Mouse (Mus musculus): ENCODE data around the gene Plxna2. TPM values are rescaled to one million over a fixed set of nuclear protein-coding genes. Genes with fewer than 3 reads are reported as not detected.

Gene Plxna2
- total RNA-seq, 2 experiments from 2014 or later: 15.8 to 20.0 TPM

- no peak for DNase-seq
Measured at GRCm38 (mm10) chr1:194773899-194774298, 155.9 kb downstream of the Plxna2 start.

DNA sequence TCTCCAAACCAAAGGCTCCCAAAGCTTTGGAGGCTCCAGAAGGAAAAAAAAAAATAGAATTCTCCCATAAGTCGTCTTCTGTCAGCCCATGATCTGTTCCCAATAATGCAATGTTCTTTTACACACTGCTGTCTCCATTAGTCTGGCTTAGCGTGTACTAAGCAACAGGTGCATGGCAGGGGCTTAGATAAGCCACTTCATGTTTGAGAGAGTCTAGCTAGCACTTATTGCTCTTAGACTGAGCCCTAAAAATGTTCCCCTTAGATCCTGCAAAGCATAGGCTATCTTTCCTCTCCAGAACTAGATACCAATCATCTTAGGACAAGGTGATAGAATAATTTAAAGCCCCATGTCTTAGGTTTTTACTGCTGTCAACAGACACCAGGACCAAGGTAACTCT is 156.3 kb downstream of the Plxna2 start:
- no peak for DNase-seq

GRCm38 (mm10) chr1:194774754-194775153 is 156.7 kb downstream of the Plxna2 start:
- DNase-seq: no peak

- DNase-seq: no peak
Measured at GRCm38 (mm10) chr1:194775656-194776374, 157.8 kb downstream of the Plxna2 start.

- no peak for DNase-seq
Measured at GRCm38 (mm10) chr1:194776510-194777244, 158.7 kb downstream of the Plxna2 start.

DNA sequence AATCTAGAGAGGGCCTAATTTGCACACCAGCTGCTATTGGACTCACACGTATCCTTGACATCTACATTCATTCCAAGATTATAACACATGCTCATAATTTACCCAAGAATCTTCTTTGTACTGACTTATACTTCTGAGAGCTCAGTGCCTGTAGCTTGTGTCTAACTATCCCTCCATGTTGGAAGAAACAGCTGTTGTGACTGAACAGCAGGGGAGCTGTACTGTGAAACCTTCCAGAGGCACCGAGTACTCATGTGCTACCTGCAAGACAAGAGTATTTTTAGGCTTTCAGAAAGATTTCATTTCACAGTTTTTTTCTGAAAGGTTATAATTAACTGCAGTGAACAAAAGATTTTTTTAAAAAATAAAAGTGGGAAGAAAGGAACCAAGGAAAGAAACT is 159.6 kb downstream of the Plxna2 start:
- DNase-seq: no peak

GRCm38 (mm10) chr1:194780392-194780791 is 162.4 kb downstream of the Plxna2 start:
- DNase-seq: no peak

- DNase-seq: no peak
Measured at GRCm38 (mm10) chr1:194780794-194781390, 162.9 kb downstream of the Plxna2 start.

DNA sequence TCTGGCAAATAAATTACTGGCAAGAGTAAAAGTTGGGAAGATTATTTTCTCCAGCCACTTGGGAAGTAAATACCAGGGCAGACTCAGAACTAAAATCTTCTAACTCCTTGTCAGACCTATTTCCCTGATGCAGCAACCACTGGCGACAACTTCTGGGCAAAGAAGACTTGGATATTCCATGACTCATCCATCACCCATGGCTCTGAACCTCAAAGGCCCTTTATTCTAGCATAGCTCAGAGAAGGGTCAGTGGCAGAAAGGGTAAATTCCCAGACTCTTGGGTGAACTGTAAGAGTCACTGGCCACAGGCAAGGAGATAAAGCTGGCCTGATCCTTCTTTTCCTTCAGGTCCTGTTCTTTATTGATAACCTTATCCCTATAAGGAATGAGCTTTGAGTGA is 163.5 kb downstream of the Plxna2 start:
- no peak for DNase-seq

- no peak for DNase-seq
Measured at GRCm38 (mm10) chr1:194782325-194782724, 164.3 kb downstream of the Plxna2 start.

DNA sequence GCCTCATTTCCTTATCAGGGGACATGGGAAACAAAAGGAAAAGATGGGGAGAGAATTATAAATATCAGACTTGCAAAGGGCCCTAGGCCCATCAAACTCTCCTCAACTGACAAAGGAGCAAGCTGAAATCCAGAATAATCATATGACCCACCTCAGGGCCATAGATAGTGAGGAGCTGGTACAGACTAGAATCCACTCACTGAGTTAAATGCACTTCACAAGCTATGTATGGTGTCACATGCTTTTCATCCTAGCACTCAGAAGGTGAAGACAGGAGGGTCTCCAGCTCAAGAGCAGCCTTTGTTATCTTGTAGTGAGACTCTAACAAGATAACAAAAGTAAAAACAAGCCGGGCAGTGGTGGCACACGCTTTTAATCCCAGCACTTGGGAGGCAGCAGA is 169.6 kb downstream of the Plxna2 start:
- no peak for DNase-seq

GRCm38 (mm10) chr1:194793226-194793924 is 175.4 kb downstream of the Plxna2 start:
- DNase-seq: no peak

DNA sequence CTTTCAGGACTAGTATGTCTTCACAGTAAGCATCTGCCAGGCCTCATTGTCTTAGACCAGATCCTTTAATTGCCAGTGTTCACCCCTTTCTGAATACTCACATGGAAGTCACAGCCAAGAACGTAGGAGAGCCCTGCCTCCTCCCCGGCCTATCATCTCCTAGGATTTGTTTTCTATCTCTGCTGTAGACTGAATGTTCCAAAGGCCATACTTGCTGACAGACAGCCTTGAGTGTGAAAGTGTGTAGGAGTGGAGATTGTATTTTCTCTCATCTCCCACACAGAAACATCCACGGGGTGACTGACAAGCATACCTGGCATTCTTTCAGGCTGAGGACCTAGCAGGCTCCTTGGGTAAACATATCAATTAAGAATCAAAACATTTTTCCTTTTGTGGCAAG is 177.3 kb downstream of the Plxna2 start:
- no peak for DNase-seq

DNA sequence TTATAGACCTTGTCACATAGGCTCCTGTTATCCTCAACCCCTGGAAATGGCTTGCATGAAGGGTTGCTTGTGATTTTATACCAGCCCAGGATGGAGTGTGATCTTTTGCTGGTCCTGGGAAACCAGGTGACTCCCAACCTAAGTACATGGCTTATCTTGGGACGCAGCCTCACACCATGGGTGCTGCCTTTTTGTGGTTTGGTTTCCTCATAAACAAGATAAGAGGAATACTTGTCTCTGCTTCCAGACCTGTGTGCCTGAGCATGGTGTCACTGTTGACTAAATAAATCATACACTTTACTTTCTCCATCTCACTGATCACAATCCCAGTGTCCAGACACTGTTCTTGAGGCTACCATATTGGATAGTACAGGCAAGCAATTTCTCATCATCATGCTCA is 179.8 kb downstream of the Plxna2 start:
- no peak for DNase-seq

- no peak for DNase-seq
Measured at GRCm38 (mm10) chr1:194798511-194798910, 180.5 kb downstream of the Plxna2 start.

GRCm38 (mm10) chr1:194808261-194808660 is 190.2 kb downstream of the Plxna2 start:
- peak; percentile 16 for DNase-seq

DNA sequence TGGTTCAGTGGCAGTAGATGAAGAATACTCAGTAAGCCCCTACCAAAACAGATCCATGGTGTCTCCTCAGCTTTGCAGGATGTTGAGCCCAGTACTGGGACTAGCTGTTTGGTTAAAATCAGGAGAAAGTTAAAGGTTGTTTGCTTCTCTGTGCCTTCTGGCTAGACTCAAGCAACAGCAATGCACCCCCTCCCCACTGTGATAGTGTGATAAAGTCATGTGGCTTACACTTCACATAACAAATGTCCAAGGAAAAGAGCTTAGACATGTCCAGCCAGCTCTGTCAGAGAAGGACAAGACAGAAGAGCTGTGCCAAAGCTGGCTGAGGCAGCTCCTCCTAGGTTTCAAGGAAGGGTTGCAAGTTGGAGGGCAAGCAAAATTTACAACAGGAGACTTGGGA is 190.7 kb downstream of the Plxna2 start:
- DNase-seq: no peak

GRCm38 (mm10) chr1:194809600-194809999 is 191.6 kb downstream of the Plxna2 start:
- DNase-seq: no peak

DNA sequence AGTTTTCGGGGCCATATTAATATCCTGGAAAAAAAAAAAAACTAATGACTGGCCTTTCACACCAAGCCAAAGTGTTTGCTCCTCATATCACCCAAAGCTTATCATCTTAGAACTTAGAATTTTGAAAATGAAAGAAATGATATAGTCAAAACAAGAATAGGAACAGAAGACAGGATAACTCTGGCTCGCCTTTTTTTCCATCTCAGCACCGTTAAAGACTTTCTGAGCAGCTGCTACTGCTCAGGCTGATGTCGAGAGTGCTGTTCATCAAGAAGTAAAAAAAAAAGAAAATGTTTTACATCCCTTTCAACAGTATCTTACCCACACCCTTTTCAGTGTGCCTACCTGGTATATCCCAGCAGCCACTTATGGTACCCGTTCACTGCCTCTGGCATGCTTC is 196.2 kb downstream of the Plxna2 start:
- DNase-seq: no peak

- DNase-seq: no peak
Measured at GRCm38 (mm10) chr1:194815547-194815946, 197.5 kb downstream of the Plxna2 start.

GRCm38 (mm10) chr1:194816913-194817312 is 198.9 kb downstream of the Plxna2 start:
- peak; percentile 71 for DNase-seq

- DNase-seq: no peak
Measured at GRCm38 (mm10) chr1:194820953-194821352, 202.9 kb downstream of the Plxna2 start.

DNA sequence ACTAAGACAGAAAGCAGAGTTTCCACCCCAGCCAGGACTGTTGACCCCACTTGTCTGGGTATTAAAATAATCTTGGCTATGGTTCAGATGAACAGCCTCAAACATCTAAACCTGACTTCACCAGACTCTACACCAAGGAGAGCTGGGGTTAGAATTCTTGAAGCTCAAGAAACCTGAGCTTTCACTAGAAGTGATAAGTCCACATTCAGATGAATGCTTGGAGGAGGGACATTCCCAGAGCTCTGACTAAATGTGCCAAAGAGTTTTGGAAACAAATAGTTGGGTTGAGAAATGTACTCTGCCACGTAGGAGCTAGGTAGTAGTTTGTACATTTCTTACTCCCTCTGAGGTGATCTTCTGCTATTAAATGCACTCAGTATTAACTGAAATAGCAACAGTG is 203.7 kb downstream of the Plxna2 start:
- DNase-seq: no peak

All from gastrocnemius, postnatal 10 days (tissue).